Mouse (Mus musculus) right cerebral cortex, postnatal 36 days (tissue): ENCODE data around the gene Msmb.
A peak's percentile ranks its signal among the peaks of the same experiment; 100 is the strongest.
"Not testable (repeated sequence)": the region's sequence is repeated elsewhere in the genome, so short reads cannot be mapped to it uniquely, and the experiment has no call there.

ENCODE experiments used
- DNase-seq, 2 experiments: peaks; one replicate each; pipeline ENCODE4 v3.0.0; 2022; ENCODE audit warnings: low spot score in 2 of 2, mixed read lengths in 1 of 2

Gene Msmb

GRCm38 (mm10) chr14:32175310-32175709 lies 33.5 kb downstream of the Msmb start:
- no peak for DNase-seq

- not testable (repeated sequence) for DNase-seq
Observed at GRCm38 (mm10) chr14:32176590-32176989, 34.8 kb downstream of the Msmb start.

DNA sequence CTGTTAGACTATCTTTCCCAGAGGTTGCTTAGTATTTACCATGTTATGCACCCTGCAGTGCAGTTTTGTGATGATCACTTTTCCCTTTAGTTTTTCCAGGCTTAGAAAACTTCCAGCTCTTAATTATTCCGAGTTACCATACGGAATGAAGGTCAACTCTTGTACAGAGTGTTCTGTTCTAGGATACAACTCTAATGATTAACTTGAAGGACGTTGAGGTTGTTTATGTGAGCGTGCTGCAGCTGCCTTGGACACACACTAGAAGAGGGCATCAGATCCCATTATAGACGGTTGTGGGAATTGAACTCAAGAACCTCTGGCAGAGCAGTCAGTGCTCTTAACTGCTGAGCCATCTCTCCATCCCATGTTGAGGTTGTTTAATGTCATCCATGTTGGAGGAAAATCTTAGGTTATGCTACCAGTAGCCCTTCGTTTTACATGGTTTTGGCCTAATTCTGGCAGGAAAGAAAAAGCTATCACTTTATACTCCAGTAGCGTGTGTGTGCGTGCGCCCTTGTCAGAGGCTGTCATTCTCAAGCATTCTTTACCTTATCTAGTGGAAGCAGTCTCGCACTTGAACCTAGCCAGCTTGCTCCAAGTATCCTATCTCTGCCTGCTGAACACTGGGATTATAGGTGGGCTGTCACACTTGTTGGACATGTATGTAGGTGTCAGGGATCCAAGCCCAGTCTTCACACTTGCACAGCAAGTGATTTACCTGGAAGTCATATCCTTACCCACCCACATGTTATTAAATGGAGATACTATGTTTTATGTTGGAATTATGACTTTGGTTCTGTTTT lies 37.8 kb downstream of the Msmb start:
- no peak for DNase-seq

- no peak for DNase-seq
Observed at GRCm38 (mm10) chr14:32180861-32181260, 39.0 kb downstream of the Msmb start.

- no peak for DNase-seq
Observed at GRCm38 (mm10) chr14:32183846-32184245, 42.0 kb downstream of the Msmb start.

DNA sequence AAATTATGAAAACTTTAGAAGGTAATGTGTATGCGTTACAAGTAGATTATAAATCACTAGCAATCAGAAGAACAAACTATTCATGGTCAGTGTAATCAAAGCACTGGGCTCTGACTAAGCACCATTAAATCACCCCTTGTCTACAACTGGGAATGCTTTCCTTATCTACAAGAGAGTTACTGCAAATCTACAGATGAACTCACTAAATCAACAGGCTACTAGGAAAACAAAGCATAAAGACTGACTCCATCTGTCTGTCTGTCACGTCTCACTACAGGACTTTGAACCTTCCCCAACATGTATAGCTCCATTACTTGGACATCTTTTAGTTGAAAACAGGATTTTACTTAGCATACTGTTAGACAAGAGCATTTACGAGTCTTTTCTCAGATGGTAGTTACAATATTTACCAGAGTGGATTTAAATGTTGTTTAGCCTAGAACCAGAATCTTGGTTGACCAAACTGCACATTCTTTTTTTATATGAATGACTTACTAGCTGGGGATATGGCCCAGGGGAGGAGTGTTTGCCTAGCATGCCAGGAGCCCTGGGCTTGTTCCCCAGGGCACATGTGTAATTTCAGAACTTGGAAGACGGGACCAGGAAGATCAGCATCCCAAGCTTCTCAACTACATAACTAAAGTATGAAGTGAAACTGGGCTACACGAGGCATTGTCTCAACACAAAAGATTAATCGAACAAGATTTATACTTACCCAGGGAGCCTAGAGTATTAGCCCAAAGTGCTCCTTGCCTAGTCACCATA lies 49.0 kb downstream of the Msmb start:
- no peak for DNase-seq

DNA sequence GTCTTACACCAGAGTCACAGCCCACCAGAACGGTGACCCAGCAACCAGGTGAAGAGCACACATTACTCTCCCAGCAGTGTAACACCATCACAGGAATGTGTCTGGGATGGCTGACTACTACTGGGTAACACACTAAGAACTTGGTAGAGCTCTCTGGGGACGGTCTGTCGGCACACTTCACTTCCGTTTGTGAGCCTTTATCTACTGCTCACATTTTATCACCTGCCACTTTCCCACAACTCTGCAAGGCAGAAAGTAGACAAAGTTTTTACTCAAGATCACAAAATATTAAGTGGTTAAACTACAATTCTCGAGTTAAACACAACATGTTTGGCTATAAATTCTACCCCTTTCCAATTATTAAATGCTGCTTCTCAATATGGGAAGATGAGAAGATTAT lies 50.1 kb downstream of the Msmb start:
- DNase-seq, result no peak

- no peak for DNase-seq
Observed at GRCm38 (mm10) chr14:32192437-32192836, 50.6 kb downstream of the Msmb start.

GRCm38 (mm10) chr14:32193557-32193956 lies 51.7 kb downstream of the Msmb start:
- DNase-seq, result not testable (repeated sequence)

DNA sequence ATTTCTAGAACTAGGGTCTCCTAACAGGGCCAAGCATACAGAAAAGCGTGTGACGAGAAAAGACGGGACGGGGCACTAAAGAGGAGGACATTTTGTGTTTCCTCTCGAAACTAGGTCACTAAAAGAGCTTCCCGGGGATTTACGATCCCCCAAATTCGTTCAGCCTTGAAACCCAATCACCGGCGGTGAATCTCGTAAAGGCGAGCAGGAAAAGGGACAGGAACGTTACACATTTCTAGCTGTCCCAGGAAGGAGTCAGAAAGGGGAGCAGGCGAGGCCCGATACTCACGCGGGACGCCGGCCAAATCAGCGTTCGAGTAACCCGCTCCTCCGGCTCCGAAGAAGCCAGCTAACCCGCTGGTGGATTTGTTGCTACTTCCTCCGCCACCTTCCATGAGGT lies 59.5 kb downstream of the Msmb start:
- no peak for DNase-seq

- DNase-seq, result peak; percentile 82 to 86
Observed at GRCm38 (mm10) chr14:32201791-32202451, 60.1 kb downstream of the Msmb start, which contains the start of the genes Timm23 and Parg. Timm23 (minus strand) TSS chr14:32201898. Parg (plus strand) TSS chr14:32201949.
